ENCODE assay signal across 13 mouse cellular contexts in genomic region chr10:94550649-94551048, GRCm38 (mm10).
DNase-seq lines count a peak whose midpoint lies in the region; ATAC-seq and TF ChIP-seq lines count a peak whose summit lies in the region.
"Had no signal": no experiment of that assay in that cellular context is flagged by ENCODE, and none has a peak within 500 bp of the region (broad histone marks: within the 10 kb centered on the region; RNA-seq: fewer than 3 reads in every experiment).

No protein-coding gene starts in this region.

- H3K9ac ChIP-seq in hindbrain, postnatal 0 days (replicated peaks; ENCODE audit: low read length), result 0 out of 2 replicates have a peak overlapping the region, but pooled peaks have one; percentile 9
- no peak overlapping the region for H3K9ac ChIP-seq in hindbrain, embryonic 13.5 days
- no peak overlapping the region for H3K9ac ChIP-seq in midbrain, embryonic 14.5 days (replicated peaks; ENCODE audit: low read length)
- H3K9ac ChIP-seq in stomach, postnatal 0 days (ENCODE audit: low read length), result no peak overlapping the region
- H3K9ac ChIP-seq: embryonic facial prominence, embryonic 12.5 days; forebrain, embryonic 15.5 days had no signal

- no peak for TF ChIP-seq POLR2A in cerebellum, adult 2 months (IDR thresholded peaks at IDR 0.05; ENCODE audit: borderline replicate concordance, insufficient read depth, low read length)

- peak overlapping the region; percentile 71; the same call in 1 of the 2 replicates for H3K27ac ChIP-seq in cerebellum, adult 2 months (ENCODE audit: insufficient read depth, low read length)
- no peak overlapping the region for H3K27ac ChIP-seq in hindbrain, postnatal 0 days
- H3K27ac ChIP-seq in hindbrain, embryonic 13.5 days, result no peak overlapping the region
- 0 out of 2 replicates have a peak overlapping the region, but pooled peaks have one; percentile 50 for H3K27ac ChIP-seq in midbrain, embryonic 10.5 days (replicated peaks)
- H3K27ac ChIP-seq in midbrain, embryonic 14.5 days (replicated peaks; ENCODE audit: low read depth, low read length), result no peak overlapping the region
- H3K27ac ChIP-seq in stomach, postnatal 0 days (replicated peaks), result peak overlapping the region; percentile 78
- H3K27ac ChIP-seq: embryonic facial prominence, embryonic 12.5 days; forebrain, embryonic 15.5 days had no signal

- no peaks in the 10 kb centered on the region for H3K36me3 ChIP-seq in hindbrain, postnatal 0 days (ENCODE audit: insufficient read depth, low read length)
- H3K36me3 ChIP-seq in hindbrain, embryonic 13.5 days, result no peaks in the 10 kb centered on the region
- H3K36me3 ChIP-seq in midbrain, embryonic 10.5 days, result no peaks in the 10 kb centered on the region
- no peaks in the 10 kb centered on the region for H3K36me3 ChIP-seq in midbrain, embryonic 14.5 days (ENCODE audit: control insufficient read depth, insufficient read depth, low read length)
- H3K36me3 ChIP-seq in stomach, postnatal 0 days (ENCODE audit: control insufficient read depth, insufficient read depth, low read length), result no peaks in the 10 kb centered on the region
- H3K36me3 ChIP-seq: embryonic facial prominence, embryonic 12.5 days; forebrain, embryonic 15.5 days had no signal

- ATAC-seq in hindbrain, postnatal 0 days, result no peak
- ATAC-seq in hindbrain, embryonic 13.5 days (ENCODE audit: low FRiP score), result no peak
- ATAC-seq in midbrain, embryonic 14.5 days (ENCODE audit: low FRiP score, low TSS enrichment), result no peak
- peak; percentile 60 for ATAC-seq in stomach, postnatal 0 days (ENCODE audit: low FRiP score, low TSS enrichment)
- ATAC-seq: forebrain, embryonic 15.5 days had no signal

- H3K9me3 ChIP-seq in hindbrain, postnatal 0 days (ENCODE audit: low read length), result no peaks in the 10 kb centered on the region
- H3K9me3 ChIP-seq in hindbrain, embryonic 13.5 days, result no peaks in the 10 kb centered on the region
- no peaks in the 10 kb centered on the region for H3K9me3 ChIP-seq in midbrain, embryonic 10.5 days (replicated peaks)
- H3K9me3 ChIP-seq in midbrain, embryonic 14.5 days (ENCODE audit: control insufficient read depth, low read length), result no peaks in the 10 kb centered on the region
- no peaks in the 10 kb centered on the region for H3K9me3 ChIP-seq in stomach, postnatal 0 days (ENCODE audit: control insufficient read depth, low read length)
- H3K9me3 ChIP-seq: embryonic facial prominence, embryonic 12.5 days; forebrain, embryonic 15.5 days had no signal

- peak in 1 of 2 experiments; percentile 10 for DNase-seq in cerebellum, adult 2 months
- no peak for DNase-seq in cerebellum, postnatal 25 days
- no peak for DNase-seq in hindbrain, postnatal 0 days (ENCODE audit: low spot score)
- no peak for DNase-seq in midbrain, embryonic 10.5 days (ENCODE audit: low spot score)
- DNase-seq in midbrain, embryonic 14.5 days, result no peak
- DNase-seq in stomach, postnatal 0 days (ENCODE audit: low spot score), result peak; percentile 60
- no peak for DNase-seq in adrenal gland, postnatal 4 days (ENCODE audit: low spot score in 2 of 2)
- DNase-seq: cerebellum, adult 9-10 months; gastrocnemius, postnatal 36 days; right cerebral cortex, postnatal 4 days had no signal

- TF ChIP-seq CTCF in cerebellum, adult 2 months (IDR thresholded peaks at IDR 0.05; ENCODE audit: borderline replicate concordance, insufficient read depth, low read depth, low read length), result no peak
- TF ChIP-seq CTCF in hindbrain, postnatal 0 days (IDR thresholded peaks at IDR 0.05; ENCODE audit: low read depth), result no peak
- no peak for TF ChIP-seq CTCF in stomach, postnatal 0 days (IDR thresholded peaks at IDR 0.05; ENCODE audit: low read depth)

- H3K4me2 ChIP-seq in hindbrain, postnatal 0 days (ENCODE audit: low read depth, low read length), result no peak overlapping the region
- H3K4me2 ChIP-seq in hindbrain, embryonic 13.5 days, result no peak overlapping the region
- no peak overlapping the region for H3K4me2 ChIP-seq in midbrain, embryonic 14.5 days (ENCODE audit: low read length)
- H3K4me2 ChIP-seq in stomach, postnatal 0 days (replicated peaks; ENCODE audit: low read depth), result no peak overlapping the region
- H3K4me2 ChIP-seq: embryonic facial prominence, embryonic 12.5 days; forebrain, embryonic 15.5 days had no signal

- H3K4me3 ChIP-seq in cerebellum, adult 2 months (replicated peaks; ENCODE audit: insufficient read depth, low read depth, low read length), result no peak overlapping the region
- no peak overlapping the region for H3K4me3 ChIP-seq in hindbrain, postnatal 0 days (ENCODE audit: low read length)
- H3K4me3 ChIP-seq in hindbrain, embryonic 13.5 days, result no peak overlapping the region
- no peak overlapping the region for H3K4me3 ChIP-seq in midbrain, embryonic 10.5 days
- H3K4me3 ChIP-seq in midbrain, embryonic 14.5 days (replicated peaks; ENCODE audit: low read depth, low read length), result no peak overlapping the region
- no peak overlapping the region for H3K4me3 ChIP-seq in stomach, postnatal 0 days (ENCODE audit: low read depth, low read length)
- H3K4me3 ChIP-seq: embryonic facial prominence, embryonic 12.5 days; forebrain, embryonic 15.5 days had no signal

- TF ChIP-seq EP300 in stomach, postnatal 0 days (optimal IDR thresholded peaks at IDR 0.05), result no peak

- 65% methylated on average over 9 of the region's 9 CpGs for WGBS in cerebellum, adult 2 months
- WGBS in hindbrain, postnatal 0 days, result 55% methylated on average over 9 of the region's 9 CpGs
- 59% methylated on average over 9 of the region's 9 CpGs for WGBS in hindbrain, embryonic 13.5 days
- WGBS in midbrain, embryonic 10.5 days, result 66% methylated on average over 9 of the region's 9 CpGs
- 59% methylated on average over 9 of the region's 9 CpGs for WGBS in midbrain, embryonic 14.5 days
- WGBS in stomach, postnatal 0 days, result 24% methylated on average over 9 of the region's 9 CpGs

- H3K27me3 ChIP-seq in cerebellum, adult 2 months (ENCODE audit: control insufficient read depth, insufficient read depth, low read length), result no peaks in the 10 kb centered on the region
- H3K27me3 ChIP-seq in hindbrain, postnatal 0 days (ENCODE audit: insufficient read depth, low read length), result no peaks in the 10 kb centered on the region
- H3K27me3 ChIP-seq in hindbrain, embryonic 13.5 days, result 0 out of 2 replicates have a peak, but pooled peaks cover 2% of the 10 kb centered on the region
- H3K27me3 ChIP-seq in midbrain, embryonic 10.5 days (ENCODE audit: low read depth, poor library complexity, severe bottlenecking), result no peaks in the 10 kb centered on the region
- H3K27me3 ChIP-seq in midbrain, embryonic 14.5 days (ENCODE audit: control insufficient read depth, insufficient read depth, low read length), result no peaks in the 10 kb centered on the region
- H3K27me3 ChIP-seq in stomach, postnatal 0 days (ENCODE audit: control insufficient read depth, insufficient read depth, low read length), result no peaks in the 10 kb centered on the region
- H3K27me3 ChIP-seq: embryonic facial prominence, embryonic 12.5 days; forebrain, embryonic 15.5 days had no signal

- H3K4me1 ChIP-seq in cerebellum, adult 2 months (ENCODE audit: control insufficient read depth, insufficient read depth, low read length), result no peaks in the 10 kb centered on the region
- H3K4me1 ChIP-seq in hindbrain, postnatal 0 days (ENCODE audit: insufficient read depth, low read length), result peaks cover 8% of the 10 kb centered on the region
- peaks cover 23% of the 10 kb centered on the region for H3K4me1 ChIP-seq in hindbrain, embryonic 13.5 days (replicated peaks)
- peaks cover 29% of the 10 kb centered on the region for H3K4me1 ChIP-seq in midbrain, embryonic 10.5 days
- peaks cover 3% of the 10 kb centered on the region for H3K4me1 ChIP-seq in midbrain, embryonic 14.5 days (ENCODE audit: control insufficient read depth, insufficient read depth, low read length)
- H3K4me1 ChIP-seq in stomach, postnatal 0 days (replicated peaks; ENCODE audit: control insufficient read depth, insufficient read depth), result peaks cover 7% of the 10 kb centered on the region

Comparison
In these comparisons a context has a peak if more than half of its experiments do, and no peak if none do; other contexts are left out.
1. H3K27ac ChIP-seq: peak in cerebellum, adult 2 months (single experiment), midbrain, embryonic 10.5 days (single experiment) and stomach, postnatal 0 days (single experiment); none in hindbrain, postnatal 0 days (single experiment), hindbrain, embryonic 13.5 days (single experiment) and midbrain, embryonic 14.5 days (single experiment).